Mouse (Mus musculus) stomach, postnatal 0 days (tissue): ENCODE data around the gene Tmem104. TPM values are rescaled to one million over a fixed set of nuclear protein-coding genes. Genes with fewer than 3 reads are reported as not detected.

Experiments
- ATAC-seq: fragments of 200-750 bp; cut with Nextera tagmentation; 2 replicates; pipeline ENCODE4 v1.8.0; 2017; ENCODE audit not compliant: low FRiP score, low TSS enrichment
- DNase-seq: peaks from one replicate; pipeline ENCODE4 v3.0.0-alpha.2; 2016; ENCODE audit warnings: low spot score
- H3K27ac ChIP-seq: fragments of 300-500 bp; sonication (generic); replicated peaks from 2 replicates; pipeline ENCODE4 v1.5.1; 2014; ENCODE audit warnings: mild to moderate bottlenecking, control low read depth
- H3K27me3 ChIP-seq: fragments of 300-500 bp; sonication (generic); 2 replicates; pipeline ENCODE4 v1.6.1; 2014; ENCODE audit warnings: low read length; ENCODE audit not compliant: control insufficient read depth, insufficient read depth
- H3K36me3 ChIP-seq: fragments of 300-500 bp; sonication (generic); 2 replicates; pipeline ENCODE4 v1.6.1; 2014; ENCODE audit warnings: low read length, mixed read lengths; ENCODE audit not compliant: control insufficient read depth, insufficient read depth
- H3K4me1 ChIP-seq: fragments of 300-500 bp; sonication (generic); replicated peaks from 2 replicates; pipeline ENCODE4 v1.6.1; 2014; ENCODE audit warnings: antibody characterized with exemption; ENCODE audit not compliant: control insufficient read depth, insufficient read depth
- H3K4me2 ChIP-seq: fragments of 300-500 bp; sonication (generic); replicated peaks from 2 replicates; pipeline ENCODE4 v1.6.1; 2014; ENCODE audit warnings: low read depth, mild to moderate bottlenecking, control low read depth, moderate library complexity
- H3K4me3 ChIP-seq: fragments of 300-500 bp; sonication (generic); 2 replicates; pipeline ENCODE4 v1.5.1; 2014; ENCODE audit warnings: low read depth, low read length, control low read depth
- H3K9ac ChIP-seq: fragments of 300-500 bp; sonication (generic); 2 replicates; pipeline ENCODE4 v1.6.1; 2014; ENCODE audit warnings: mild to moderate bottlenecking, low read length, control low read depth, mixed read lengths
- H3K9me3 ChIP-seq: fragments of 300-500 bp; sonication (generic); 2 replicates; pipeline ENCODE4 v1.6.1; 2016; ENCODE audit warnings: low read length; ENCODE audit not compliant: control insufficient read depth
- CTCF ChIP-seq: IDR thresholded peaks from 2 replicates; pipeline ENCODE4 v1.5.1; 2016; ENCODE audit warnings: antibody characterized with exemption, low read depth, mild to moderate bottlenecking, moderate library complexity
- EP300 ChIP-seq: optimal IDR thresholded peaks from 2 replicates; pipeline ENCODE3; 2016; ENCODE audit warnings: antibody characterized with exemption
- WGBS: fragments of 180-500 bp; shearing (Covaris S2); extraction: QIAGEN DNeasy Blood & Tissue Kit; methylation state at CpG from one replicate; pipeline ENCODE4 v1.1.7; 2014; 5-methylcytosine and 5-hydroxymethylcytosine counted together
- polyA plus RNA-seq: library from polyadenylated mRNA; unstranded; fragments of >200 nt; fragmentation: Nextera tagmentation; extraction: Ambion mirVana; gene quantifications from 2 replicates; pipeline ENCODE4 v1.2.1, GENCODE M21; 2015

The Tmem104 gene
- polyA plus RNA-seq, 1 experiment from 2014 or later, result 6.3 TPM

DNA sequence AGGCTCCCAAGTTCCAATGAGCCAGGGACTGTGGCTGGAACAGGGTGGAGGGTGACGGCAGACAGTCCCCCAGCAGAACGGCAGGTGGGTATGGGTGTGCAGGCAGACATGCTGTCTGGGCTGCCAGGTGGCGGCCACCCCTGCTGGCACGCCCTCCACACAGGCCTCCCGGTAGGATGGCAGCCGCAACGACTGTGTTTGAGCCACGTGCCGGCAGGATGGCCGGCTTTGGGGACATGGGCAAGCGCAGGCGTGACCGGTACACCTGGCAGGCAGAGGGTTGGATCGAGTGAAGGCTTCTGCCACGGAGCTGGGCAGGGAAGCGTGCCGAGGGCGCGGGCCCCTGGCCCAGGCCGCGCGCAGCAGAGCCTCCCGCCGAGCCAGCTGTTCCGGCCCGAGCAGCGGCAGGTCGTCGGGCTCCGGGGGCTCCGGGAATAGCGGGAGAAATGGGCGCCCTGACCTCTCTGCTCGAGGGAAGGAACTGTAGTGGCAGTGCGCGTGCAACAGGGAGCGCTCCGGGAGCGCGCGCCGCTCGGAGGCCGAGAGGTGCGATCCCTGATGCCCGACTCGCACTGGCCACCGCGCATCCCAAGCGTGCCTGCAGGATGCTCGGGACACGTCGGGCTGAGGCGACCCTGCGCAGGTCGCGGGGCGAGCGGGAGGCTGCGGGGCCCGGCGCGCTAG lies 62.6 kb downstream of the Tmem104 start:
- Histone ChIP-seq H3K4me1 (no peaks in the 10 kb centered on the region), H3K4me2 (peak overlapping the region; percentile 64), H3K9ac (no peak overlapping the region), H3K9me3 (no peaks in the 10 kb centered on the region), H3K27me3 (peaks cover 14% of the 10 kb centered on the region; the same call in 1 of the 2 replicates), H3K4me3 (peak overlapping the region; percentile 44), H3K27ac (no peak overlapping the region), H3K36me3 (no peaks in the 10 kb centered on the region)
- TF ChIP-seq EP300 (no peak), CTCF (peak; percentile 49)
- WGBS, result 4% methylated on average over 55 of the region's 63 CpGs
- no peak for DNase-seq
- no peak for ATAC-seq

DNA sequence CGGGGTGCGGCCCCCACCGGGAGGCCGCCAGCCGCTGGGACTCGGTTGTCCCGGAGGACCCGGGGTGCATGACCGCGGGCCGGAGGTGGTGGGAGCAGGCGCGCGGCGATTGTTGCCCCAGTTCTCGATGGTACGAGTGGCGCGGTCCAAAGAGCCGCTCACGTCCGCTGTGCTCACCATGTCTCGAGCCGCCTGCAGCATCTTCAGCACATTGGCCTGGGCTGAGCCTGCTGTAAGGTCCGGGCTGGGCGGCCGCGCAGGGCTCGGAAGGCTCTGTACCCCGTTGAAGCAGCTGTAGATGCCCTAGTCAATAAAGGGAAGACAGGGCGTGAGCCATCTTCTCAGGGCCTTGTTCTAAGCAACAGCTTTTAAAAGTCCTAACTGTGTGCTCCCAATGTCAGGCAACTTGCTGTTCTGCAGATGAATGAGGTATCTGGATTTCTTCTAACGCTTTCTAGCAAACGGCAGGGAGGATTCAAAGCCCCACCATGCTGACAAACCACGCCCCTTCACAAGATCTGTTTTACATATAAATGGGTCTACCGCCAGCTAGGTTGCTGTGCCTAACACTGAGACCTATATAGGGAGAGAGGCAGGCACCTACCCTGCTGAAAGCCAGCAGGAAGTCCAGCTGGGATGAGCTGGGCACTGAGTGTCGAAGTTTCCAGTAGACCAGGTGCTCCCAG lies 63.3 kb downstream of the Tmem104 start:
- WGBS, result 4% methylated on average over 23 of the region's 36 CpGs
- TF ChIP-seq CTCF, result no peak
- no peak for TF ChIP-seq EP300
- ATAC-seq, result no peak

DNA sequence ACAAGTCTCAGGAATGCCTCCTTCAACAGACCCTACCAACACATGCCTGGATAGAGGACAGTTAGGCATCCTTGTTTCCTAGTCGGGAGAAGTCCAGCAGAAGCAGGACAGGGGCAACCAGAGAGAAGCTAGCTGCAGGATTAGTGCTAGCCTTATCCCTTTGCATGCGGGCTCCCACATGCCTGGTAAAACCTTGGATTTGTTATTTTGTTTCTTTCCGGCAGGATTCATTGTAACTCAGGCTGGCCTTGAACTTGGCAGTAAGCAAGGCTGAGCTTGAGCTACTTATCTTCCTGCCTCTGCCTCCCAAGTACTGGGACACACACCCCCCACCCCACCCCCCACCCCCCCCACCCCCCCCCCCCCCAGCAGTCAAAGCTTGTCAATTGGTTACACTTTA lies 64.0 kb downstream of the Tmem104 start:
- no peaks in the 10 kb centered on the region for H3K36me3 ChIP-seq
- ATAC-seq (no peak), DNase-seq (no peak)
- H3K4me1 ChIP-seq, result no peaks in the 10 kb centered on the region
- no peak overlapping the region for H3K27ac ChIP-seq
- TF ChIP-seq CTCF, result no peak
- no peak for TF ChIP-seq EP300
- no peaks in the 10 kb centered on the region for H3K9me3 ChIP-seq
- H3K4me2 ChIP-seq, result no peak overlapping the region
- 56% methylated on average over 3 of the region's 3 CpGs for WGBS
- no peak overlapping the region for H3K9ac ChIP-seq
- peaks cover 14% of the 10 kb centered on the region; the same call in 1 of the 2 replicates for H3K27me3 ChIP-seq
- no peak overlapping the region for H3K4me3 ChIP-seq

More for the DNA sequence above, 63.3 kb downstream of the Tmem104 start:
- peak overlapping the region; percentile 64 for H3K4me2 ChIP-seq
- DNase-seq, result no peak
- no peak overlapping the region for H3K27ac ChIP-seq
- no peak overlapping the region for H3K9ac ChIP-seq
- H3K4me3 ChIP-seq, result peak overlapping the region; percentile 44
- no peaks in the 10 kb centered on the region for H3K9me3 ChIP-seq
- H3K27me3 ChIP-seq, result peaks cover 14% of the 10 kb centered on the region; the same call in 1 of the 2 replicates
- no peaks in the 10 kb centered on the region for H3K4me1 ChIP-seq
- H3K36me3 ChIP-seq, result no peaks in the 10 kb centered on the region

DNA sequence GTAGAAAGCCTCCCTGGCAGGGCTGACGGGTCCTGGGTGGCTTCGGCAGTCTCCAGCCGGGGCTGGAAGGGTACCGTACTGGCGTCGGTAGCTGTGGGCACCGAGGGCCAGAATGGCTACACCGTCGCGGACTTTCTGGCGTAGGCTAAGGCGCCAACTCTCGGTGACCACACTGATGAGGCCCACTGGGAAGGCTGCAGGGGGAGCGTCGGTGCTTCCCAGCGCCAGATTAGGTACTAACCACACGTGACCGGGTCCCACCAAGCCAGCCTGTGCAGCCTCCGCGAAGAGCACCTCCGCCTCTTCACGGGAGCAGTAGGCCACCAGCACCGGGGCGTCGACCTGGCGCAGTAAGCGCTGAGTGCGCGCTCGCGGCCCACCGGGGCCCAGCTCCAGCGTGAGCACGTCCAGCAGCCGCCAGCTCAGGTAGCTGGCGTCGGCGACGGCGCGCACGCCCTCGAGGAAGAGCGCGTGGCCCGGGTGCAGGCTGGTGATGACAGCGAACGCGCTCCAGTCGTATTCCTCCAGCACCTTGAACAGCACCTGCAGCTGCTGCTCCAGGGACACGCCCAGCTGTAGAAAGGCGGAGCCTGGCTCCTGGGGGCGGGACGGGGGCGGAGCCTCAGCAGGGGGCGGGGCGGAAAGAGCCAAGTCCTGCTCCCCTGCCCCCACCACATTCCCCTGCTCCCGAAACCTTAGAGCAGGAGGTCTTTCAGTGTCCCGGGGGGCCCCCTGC lies 70.7 kb downstream of the Tmem104 start:
- DNase-seq (peak; percentile 77), ATAC-seq (peak; percentile 84)
- Histone ChIP-seq H3K9ac (no peak overlapping the region), H3K27me3 (peaks cover 3% of the 10 kb centered on the region), H3K4me2 (no peak overlapping the region; the same call in 1 of the 2 replicates), H3K9me3 (no peaks in the 10 kb centered on the region), H3K27ac (no peak overlapping the region), H3K36me3 (no peaks in the 10 kb centered on the region), H3K4me3 (peak overlapping the region; percentile 18; the same call in 1 of the 2 replicates), H3K4me1 (no peaks in the 10 kb centered on the region)
- TF ChIP-seq CTCF (no peak), EP300 (no peak)
- 13% methylated on average over 57 of the region's 59 CpGs for WGBS

DNA sequence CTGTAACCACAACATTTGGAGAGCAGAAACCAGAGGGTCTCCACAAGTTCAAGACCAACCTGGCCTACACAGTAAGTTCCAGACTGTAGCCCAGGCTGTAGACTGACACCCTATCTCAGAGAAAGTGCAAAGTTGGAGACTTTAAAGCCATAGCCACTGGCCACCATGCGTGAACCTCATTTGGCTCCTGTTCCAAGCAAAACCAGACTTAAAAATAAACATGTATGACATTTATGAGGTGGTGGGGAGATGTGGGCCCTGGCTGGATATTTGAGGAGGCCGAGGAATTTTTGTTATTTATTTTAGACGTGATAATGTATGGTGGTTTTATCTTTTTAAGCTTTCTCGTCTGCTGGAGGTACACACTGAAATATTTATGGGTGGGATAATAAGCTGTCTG lies 71.8 kb downstream of the Tmem104 start:
- ATAC-seq, result no peak
- 34% methylated on average over 4 of the region's 4 CpGs for WGBS
- H3K9ac ChIP-seq, result no peak overlapping the region

More for the DNA sequence above, 71.8 kb downstream of the Tmem104 start:
- DNase-seq, result no peak
- no peaks in the 10 kb centered on the region for H3K36me3 ChIP-seq
- H3K4me3 ChIP-seq, result no peak overlapping the region
- H3K27me3 ChIP-seq, result peaks cover 3% of the 10 kb centered on the region
- no peaks in the 10 kb centered on the region for H3K4me1 ChIP-seq
- no peak overlapping the region for H3K4me2 ChIP-seq
- no peaks in the 10 kb centered on the region for H3K9me3 ChIP-seq
- no peak overlapping the region for H3K27ac ChIP-seq
- TF ChIP-seq EP300, result no peak
- no peak for TF ChIP-seq CTCF
